ENCODE assay signal across 13 mouse cellular contexts in the genomic region with DNA sequence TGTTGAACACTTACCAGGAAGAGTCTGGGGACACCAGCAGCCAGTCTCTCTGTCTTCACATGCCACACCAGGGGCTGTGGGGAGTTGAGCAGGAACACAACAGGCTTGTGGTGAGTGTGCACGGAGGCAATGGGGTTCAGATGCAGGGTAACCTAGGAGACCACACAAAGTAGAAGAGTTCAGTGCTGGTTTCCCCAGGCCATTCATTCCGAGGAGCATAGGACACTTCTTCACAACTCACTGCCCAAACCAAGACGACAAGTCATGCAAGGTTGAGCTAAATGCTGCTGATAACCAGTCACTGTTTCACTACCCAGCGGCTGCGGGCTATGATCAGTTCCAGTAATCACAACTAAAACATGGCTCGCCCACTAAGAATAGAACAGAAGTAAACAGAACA.
A peak's percentile ranks its signal among the peaks of the same experiment; 100 is the strongest.
DNase-seq lines count a peak whose midpoint lies in the region; ATAC-seq lines count a peak whose summit lies in the region.
"Had no signal": no experiment of that assay in that cellular context is flagged by ENCODE, and none has a peak within 500 bp of the region (broad histone marks: within the 10 kb centered on the region; RNA-seq: fewer than 3 reads in every experiment).

No protein-coding gene starts in this region.

- DNase-seq in embryo, embryonic 10 days (ENCODE audit: low spot score), result peak; percentile 31
- no peak for DNase-seq in embryo, embryonic 9.5 days (ENCODE audit: extremely low spot score)
- no peak for DNase-seq in lung, postnatal 25 days (ENCODE audit: low spot score)
- no peak for DNase-seq in embryonic facial prominence, embryonic 10.5 days (ENCODE audit: low spot score)
- no peak for DNase-seq in adrenal gland, adult 2 months
- DNase-seq in cerebellum, postnatal 25 days, result no peak
- DNase-seq: right cerebral cortex, postnatal 4 days had no signal

- H3K27me3 ChIP-seq in lung, embryonic 16.5 days (ENCODE audit: control insufficient read depth, insufficient read depth, low read depth, low read length), result no peaks in the 10 kb centered on the region
- H3K27me3 ChIP-seq in embryonic facial prominence, embryonic 10.5 days (replicated peaks; ENCODE audit: low read depth, poor library complexity, severe bottlenecking), result no peaks in the 10 kb centered on the region
- H3K27me3 ChIP-seq: heart, embryonic 15.5 days had no signal

- H3K4me2 ChIP-seq in lung, embryonic 16.5 days (ENCODE audit: low read depth, low read length), result no peak overlapping the region
- H3K4me2 ChIP-seq: heart, embryonic 15.5 days had no signal

- H3K9me3 ChIP-seq in lung, embryonic 16.5 days (ENCODE audit: control insufficient read depth, low read length), result no peaks in the 10 kb centered on the region
- H3K9me3 ChIP-seq in embryonic facial prominence, embryonic 10.5 days, result no peaks in the 10 kb centered on the region
- H3K9me3 ChIP-seq: heart, embryonic 15.5 days had no signal

- no peak for ATAC-seq in lung, embryonic 16.5 days (ENCODE audit: low read depth)
- peak; percentile 79 for ATAC-seq in megakaryocyte-erythroid progenitor cell, adult 5-6 weeks (replicated peaks; ENCODE audit: low FRiP score, low TSS enrichment, poor library complexity, severe bottlenecking)
- ATAC-seq: forebrain, embryonic 16.5 days had no signal

- H3K9ac ChIP-seq in lung, embryonic 16.5 days (ENCODE audit: low read length), result no peak overlapping the region
- H3K9ac ChIP-seq: heart, embryonic 15.5 days had no signal

- H3K27ac ChIP-seq in lung, embryonic 16.5 days (ENCODE audit: low read length), result peak overlapping the region; percentile 69
- H3K27ac ChIP-seq in embryonic facial prominence, embryonic 10.5 days (replicated peaks), result peak overlapping the region; percentile 49; the same call in 1 of the 2 replicates
- H3K27ac ChIP-seq: macrophage had no signal

- H3K4me1 ChIP-seq in lung, embryonic 16.5 days (replicated peaks; ENCODE audit: control insufficient read depth, insufficient read depth, low read length), result peaks cover 18% of the 10 kb centered on the region
- H3K4me1 ChIP-seq in embryonic facial prominence, embryonic 10.5 days, result peaks cover 11% of the 10 kb centered on the region

- no peaks in the 10 kb centered on the region; the same call in 1 of the 2 replicates for H3K36me3 ChIP-seq in lung, embryonic 16.5 days (ENCODE audit: control insufficient read depth, insufficient read depth, low read length)
- H3K36me3 ChIP-seq in embryonic facial prominence, embryonic 10.5 days (replicated peaks), result no peaks in the 10 kb centered on the region
- H3K36me3 ChIP-seq: heart, embryonic 15.5 days had no signal

- WGBS in lung, embryonic 16.5 days, result 48% methylated on average over 6 of the region's 6 CpGs
- WGBS in embryonic facial prominence, embryonic 10.5 days, result 43% methylated on average over 6 of the region's 6 CpGs

- H3K4me3 ChIP-seq in lung, embryonic 16.5 days (ENCODE audit: low read length), result no peak overlapping the region
- no peak overlapping the region for H3K4me3 ChIP-seq in embryonic facial prominence, embryonic 10.5 days
- H3K4me3 ChIP-seq: heart, embryonic 15.5 days; myocyte had no signal
